13 mouse cellular contexts compared by ENCODE assay signal in genomic region chr4:114486885-114487531, GRCm38 (mm10).
DNase-seq lines count a peak whose midpoint lies in the region; ATAC-seq and TF ChIP-seq lines count a peak whose summit lies in the region.
"Had no signal": no experiment of that assay in that cellular context is flagged by ENCODE, and none has a peak within 500 bp of the region (broad histone marks: within the 10 kb centered on the region; RNA-seq: fewer than 3 reads in every experiment).

No protein-coding gene starts in this region.

- no peak for ATAC-seq in cerebellum, adult (ENCODE audit: insufficient number of reproducible peaks, low FRiP score, low TSS enrichment)
- peak; percentile 34 for ATAC-seq in heart, embryonic 16.5 days (replicated peaks; ENCODE audit: extremely low read depth, insufficient read depth, low FRiP score)
- ATAC-seq in neural tube, embryonic 13.5 days (ENCODE audit: low read depth): 0 out of 2 replicates have a peak, but pooled peaks have one; percentile 15
- ATAC-seq in midbrain, postnatal 0 days (ENCODE audit: low FRiP score): 0 out of 2 replicates have a peak, but pooled peaks have one; percentile 23
- ATAC-seq in kidney, embryonic 15.5 days (replicated peaks; ENCODE audit: low FRiP score): no peak

- peak overlapping the region; percentile 79 for H3K27ac ChIP-seq in heart, embryonic 16.5 days (ENCODE audit: low read length)
- H3K27ac ChIP-seq in heart, embryonic 10.5 days: no peak overlapping the region
- 0 out of 2 replicates have a peak overlapping the region, but pooled peaks have one; percentile 0 for H3K27ac ChIP-seq in neural tube, embryonic 13.5 days (replicated peaks)
- no peak overlapping the region for H3K27ac ChIP-seq in midbrain, postnatal 0 days (ENCODE audit: low read depth, low read length)
- H3K27ac ChIP-seq in kidney, embryonic 15.5 days: no peak overlapping the region
- H3K27ac ChIP-seq: midbrain, embryonic 12.5 days had no signal

- peak overlapping the region; percentile 18; the same call in 1 of the 2 replicates for H3K9ac ChIP-seq in heart, embryonic 16.5 days (ENCODE audit: low read length)
- H3K9ac ChIP-seq in neural tube, embryonic 13.5 days: no peak overlapping the region
- no peak overlapping the region for H3K9ac ChIP-seq in midbrain, postnatal 0 days (replicated peaks; ENCODE audit: low read length, poor library complexity, severe bottlenecking)
- H3K9ac ChIP-seq in kidney, embryonic 15.5 days: no peak overlapping the region
- H3K9ac ChIP-seq: midbrain, embryonic 12.5 days had no signal

- H3K27me3 ChIP-seq in heart, embryonic 16.5 days (ENCODE audit: control insufficient read depth, insufficient read depth, low read length): peaks cover 6% of the 10 kb centered on the region; the same call in 1 of the 2 replicates
- H3K27me3 ChIP-seq in heart, embryonic 10.5 days (ENCODE audit: insufficient read depth, poor library complexity, severe bottlenecking): peaks cover 75% of the 10 kb centered on the region
- no peaks in the 10 kb centered on the region for H3K27me3 ChIP-seq in neural tube, embryonic 13.5 days
- no peaks in the 10 kb centered on the region for H3K27me3 ChIP-seq in midbrain, postnatal 0 days (ENCODE audit: insufficient read depth, low read length)
- H3K27me3 ChIP-seq in kidney, embryonic 15.5 days: no peaks in the 10 kb centered on the region
- H3K27me3 ChIP-seq: midbrain, embryonic 12.5 days had no signal

- WGBS in heart, embryonic 16.5 days: 12% methylated on average over 2 of the region's 2 CpGs
- 76% methylated on average over 2 of the region's 2 CpGs for WGBS in heart, embryonic 10.5 days
- WGBS in neural tube, embryonic 13.5 days: 65% methylated on average over 2 of the region's 2 CpGs
- WGBS in midbrain, postnatal 0 days: 51% methylated on average over 2 of the region's 2 CpGs
- WGBS in kidney, embryonic 15.5 days: 76% methylated on average over 2 of the region's 2 CpGs

- no peaks in the 10 kb centered on the region for H3K9me3 ChIP-seq in heart, embryonic 16.5 days (replicated peaks; ENCODE audit: control insufficient read depth, low read length)
- H3K9me3 ChIP-seq in heart, embryonic 10.5 days: no peaks in the 10 kb centered on the region
- no peaks in the 10 kb centered on the region for H3K9me3 ChIP-seq in neural tube, embryonic 13.5 days
- no peaks in the 10 kb centered on the region for H3K9me3 ChIP-seq in midbrain, postnatal 0 days (ENCODE audit: low read length)
- H3K9me3 ChIP-seq in kidney, embryonic 15.5 days (replicated peaks): no peaks in the 10 kb centered on the region
- H3K9me3 ChIP-seq: midbrain, embryonic 12.5 days had no signal

- TF ChIP-seq CTCF in midbrain, postnatal 0 days (IDR thresholded peaks at IDR 0.05): no peak

- H3K36me3 ChIP-seq in heart, embryonic 16.5 days (ENCODE audit: control insufficient read depth, insufficient read depth): no peaks in the 10 kb centered on the region
- no peaks in the 10 kb centered on the region for H3K36me3 ChIP-seq in heart, embryonic 10.5 days
- H3K36me3 ChIP-seq in neural tube, embryonic 13.5 days: no peaks in the 10 kb centered on the region
- no peaks in the 10 kb centered on the region for H3K36me3 ChIP-seq in midbrain, postnatal 0 days (ENCODE audit: insufficient read depth, low read length)
- no peaks in the 10 kb centered on the region for H3K36me3 ChIP-seq in kidney, embryonic 15.5 days
- H3K36me3 ChIP-seq: midbrain, embryonic 12.5 days had no signal

- no peak overlapping the region for H3K4me3 ChIP-seq in heart, embryonic 16.5 days (ENCODE audit: low read length)
- H3K4me3 ChIP-seq in heart, embryonic 10.5 days: no peak overlapping the region
- no peak overlapping the region for H3K4me3 ChIP-seq in neural tube, embryonic 13.5 days
- H3K4me3 ChIP-seq in midbrain, postnatal 0 days (ENCODE audit: low read depth, low read length): no peak overlapping the region
- H3K4me3 ChIP-seq in kidney, embryonic 15.5 days (replicated peaks): no peak overlapping the region
- H3K4me3 ChIP-seq: midbrain, embryonic 12.5 days had no signal

- H3K4me2 ChIP-seq in heart, embryonic 16.5 days (ENCODE audit: low read depth, low read length): no peak overlapping the region
- H3K4me2 ChIP-seq in neural tube, embryonic 13.5 days: no peak overlapping the region
- H3K4me2 ChIP-seq in midbrain, postnatal 0 days (ENCODE audit: low read depth, low read length, poor library complexity, severe bottlenecking): no peak overlapping the region
- no peak overlapping the region for H3K4me2 ChIP-seq in kidney, embryonic 15.5 days
- H3K4me2 ChIP-seq: midbrain, embryonic 12.5 days had no signal

- DNase-seq in cerebellum, postnatal 14 days: peak; percentile 12 to 33
- no peak for DNase-seq in heart, embryonic 10.5 days (ENCODE audit: low spot score)
- DNase-seq in neural tube, embryonic 10.5 days (ENCODE audit: extremely low spot score, low spot score): no peak
- no peak for DNase-seq in midbrain, postnatal 0 days (ENCODE audit: low spot score)
- DNase-seq: cerebellum, adult 9-10 months; kidney, adult 18-20 months; kidney, postnatal 36 days; thymus, adult 18-20 months had no signal

- peaks cover 27% of the 10 kb centered on the region for H3K4me1 ChIP-seq in heart, embryonic 16.5 days (ENCODE audit: control insufficient read depth, insufficient read depth, low read length)
- peaks cover 29% of the 10 kb centered on the region for H3K4me1 ChIP-seq in heart, embryonic 10.5 days
- H3K4me1 ChIP-seq in neural tube, embryonic 13.5 days (replicated peaks): peaks cover under 1% of the 10 kb centered on the region; the same call in 1 of the 2 replicates
- H3K4me1 ChIP-seq in midbrain, postnatal 0 days (ENCODE audit: insufficient read depth, low read length): no peaks in the 10 kb centered on the region
- H3K4me1 ChIP-seq in kidney, embryonic 15.5 days: 0 out of 2 replicates have a peak, but pooled peaks cover 4% of the 10 kb centered on the region
- H3K4me1 ChIP-seq: midbrain, embryonic 12.5 days had no signal

Comparison
In these comparisons a context has a peak if more than half of its experiments do, and no peak if none do; other contexts are left out.
1. H3K27ac ChIP-seq: peak in heart, embryonic 16.5 days (single experiment) and neural tube, embryonic 13.5 days (single experiment); none in heart, embryonic 10.5 days (single experiment), midbrain, postnatal 0 days (single experiment) and kidney, embryonic 15.5 days (single experiment).
2. DNase-seq: peak in cerebellum, postnatal 14 days (2 of 2); none in heart, embryonic 10.5 days (single experiment), neural tube, embryonic 10.5 days (single experiment) and midbrain, postnatal 0 days (single experiment).
3. ATAC-seq: peak in heart, embryonic 16.5 days (single experiment), neural tube, embryonic 13.5 days (single experiment) and midbrain, postnatal 0 days (single experiment); none in cerebellum, adult (single experiment) and kidney, embryonic 15.5 days (single experiment).